Mouse (Mus musculus): ENCODE measurements around the gene Aatk. TPM values are rescaled to one million over a fixed set of nuclear protein-coding genes. Genes with fewer than 3 reads are reported as not detected.

The Aatk gene
- total RNA-seq, 2 experiments from 2014 or later: 4.3 to 4.7 TPM

- no peak for DNase-seq (ENCODE audit: low spot score)
Measured at GRCm38 (mm10) chr11:120029431-120030144, 17.4 kb downstream of the Aatk start.

GRCm38 (mm10) chr11:120028319-120029092, 18.5 kb downstream of the Aatk start:
- intact Hi-C loops (cut with DNase I): no loop called here
- DNase-seq (ENCODE audit: low spot score): no peak

More at GRCm38 (mm10) chr11:120029431-120030144, 17.4 kb downstream of the Aatk start:
- intact Hi-C loops (cut with DNase I): loop anchor here (1.0 to 5.0 kb wide), 2 partner anchors 36 to 73 kb away; no protein-coding TSS in a partner anchor

GRCm38 (mm10) chr11:120026941-120027340, 20.0 kb downstream of the Aatk start:
- DNase-seq (ENCODE audit: low spot score): no peak
- intact Hi-C loops (cut with DNase I): no loop called here

GRCm38 (mm10) chr11:120022841-120023240, 24.1 kb downstream of the Aatk start:
- DNase-seq (ENCODE audit: low spot score): no peak
- intact Hi-C loops (cut with DNase I): no loop called here

- no peak for DNase-seq (ENCODE audit: low spot score)
- intact Hi-C loops (cut with DNase I): no loop called here
Measured at GRCm38 (mm10) chr11:120022216-120022615, 24.8 kb downstream of the Aatk start.

GRCm38 (mm10) chr11:120021367-120021766, 25.6 kb downstream of the Aatk start:
- DNase-seq (ENCODE audit: low spot score): no peak
- intact Hi-C loops (cut with DNase I): no loop called here

GRCm38 (mm10) chr11:120019542-120020440, 27.2 kb downstream of the Aatk start:
- intact Hi-C loops (cut with DNase I): loop anchor here (10.0 kb wide), 1 partner anchor 45 kb away; no protein-coding TSS in a partner anchor
- DNase-seq (ENCODE audit: low spot score): no peak

GRCm38 (mm10) chr11:120017011-120017410, 30.0 kb downstream of the Aatk start:
- intact Hi-C loops (cut with DNase I): loop anchor here (10.0 kb wide), 1 partner anchor 48 kb away; no protein-coding TSS in a partner anchor
- no peak for DNase-seq (ENCODE audit: low spot score)

- DNase-seq (ENCODE audit: low spot score): no peak
- intact Hi-C loops (cut with DNase I): loop anchor here (10.0 kb wide), 1 partner anchor 50 kb away; no protein-coding TSS in a partner anchor
Measured at GRCm38 (mm10) chr11:120014758-120015157, 32.2 kb downstream of the Aatk start.

- intact Hi-C loops (cut with DNase I): loop anchor here (1.0 to 10.0 kb wide), 2 partner anchors 52 to 88 kb away; no protein-coding TSS in a partner anchor
Measured at GRCm38 (mm10) chr11:120013174-120013711, 33.7 kb downstream of the Aatk start.

GRCm38 (mm10) chr11:120012702-120013101, 34.3 kb downstream of the Aatk start:
- DNase-seq (ENCODE audit: low spot score): no peak
- intact Hi-C loops (cut with DNase I): loop anchor here (1.0 to 10.0 kb wide), 2 partner anchors 52 to 89 kb away; no protein-coding TSS in a partner anchor

More at GRCm38 (mm10) chr11:120013174-120013711, 33.7 kb downstream of the Aatk start:
- DNase-seq (ENCODE audit: low spot score): peak; percentile 54

- intact Hi-C loops (cut with DNase I): loop anchor here (10.0 kb wide), 1 partner anchor 53 kb away; no protein-coding TSS in a partner anchor
- DNase-seq (ENCODE audit: low spot score): no peak
Measured at GRCm38 (mm10) chr11:120011761-120012560, 35.0 kb downstream of the Aatk start.

- intact Hi-C loops (cut with DNase I): loop anchor here (10.0 kb wide), 1 partner anchor 54 kb away; no protein-coding TSS in a partner anchor
- no peak for DNase-seq (ENCODE audit: low spot score)
Measured at GRCm38 (mm10) chr11:120011114-120011760, 35.7 kb downstream of the Aatk start.

GRCm38 (mm10) chr11:120009937-120010336, 37.0 kb downstream of the Aatk start:
- intact Hi-C loops (cut with DNase I): loop anchor here (10.0 kb wide), 1 partner anchor 55 kb away; no protein-coding TSS in a partner anchor
- DNase-seq (ENCODE audit: low spot score): no peak

GRCm38 (mm10) chr11:120008956-120009355, 38.0 kb downstream of the Aatk start:
- no peak for DNase-seq (ENCODE audit: low spot score)
- intact Hi-C loops (cut with DNase I): no loop called here

- intact Hi-C loops (cut with DNase I): no loop called here
- DNase-seq (ENCODE audit: low spot score): no peak
Measured at GRCm38 (mm10) chr11:120008501-120008900, 38.5 kb downstream of the Aatk start.

GRCm38 (mm10) chr11:120007496-120008080, 39.4 kb downstream of the Aatk start:
- no peak for DNase-seq (ENCODE audit: low spot score)
- intact Hi-C loops (cut with DNase I): no loop called here

Data from heart, postnatal 25 days (tissue).